Mouse (Mus musculus): ENCODE measurements at regions not wholly inside any gene's neighbourhood (a gene's known extent, or its start where the extent isn't known, plus 50 kb on each side); places are given as distances from the start of the nearest gene placed in this dataset.
A peak's percentile ranks its signal among the peaks of the same experiment; 100 is the strongest.

DNA sequence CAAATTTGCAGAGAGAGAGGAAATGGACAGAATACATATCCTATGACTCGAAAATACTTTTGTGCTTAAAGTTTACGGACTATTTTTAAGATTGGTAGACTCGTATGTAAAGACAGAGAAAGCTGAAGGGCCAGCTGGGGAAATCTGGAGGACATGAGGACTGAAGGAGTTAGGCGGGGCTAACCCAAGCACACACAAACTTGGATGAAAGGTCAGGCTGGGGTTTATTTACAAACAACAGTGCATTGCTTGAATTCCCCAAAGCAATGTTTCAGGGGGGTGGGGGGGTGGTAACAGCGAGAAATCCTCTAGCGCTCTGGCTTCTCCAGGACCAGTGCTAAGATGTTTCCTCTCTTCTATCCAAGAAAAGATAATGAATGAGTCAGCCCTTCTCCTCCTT is 68.3 kb downstream of the Ptger2 start:
- DNase-seq (ENCODE audit: low spot score), result no peak

DNA sequence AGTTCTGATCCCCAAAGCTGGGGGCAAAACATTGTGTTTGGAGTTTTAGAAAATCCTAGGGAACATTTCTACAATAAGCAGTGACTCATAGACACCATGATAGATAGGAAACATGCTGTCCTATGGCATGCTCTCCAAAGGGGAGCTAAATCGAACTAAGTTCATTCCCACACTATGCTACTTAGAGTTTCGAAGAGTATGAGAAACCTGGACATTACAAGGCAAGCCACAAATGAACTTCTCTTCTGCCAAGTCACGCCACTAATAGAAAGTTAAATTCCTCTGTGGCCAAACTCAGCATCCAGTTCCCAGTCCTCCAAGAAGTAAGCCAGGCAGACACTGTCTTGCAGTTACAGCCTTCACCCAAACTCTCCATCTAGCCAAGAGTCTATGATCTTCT is 73.7 kb downstream of the Ptger2 start:
- DNase-seq (ENCODE audit: low spot score), result no peak

GRCm38 (mm10) chr14:45064498-45064897 is 76.5 kb downstream of the Ptger2 start:
- DNase-seq (ENCODE audit: low spot score), result no peak

DNA sequence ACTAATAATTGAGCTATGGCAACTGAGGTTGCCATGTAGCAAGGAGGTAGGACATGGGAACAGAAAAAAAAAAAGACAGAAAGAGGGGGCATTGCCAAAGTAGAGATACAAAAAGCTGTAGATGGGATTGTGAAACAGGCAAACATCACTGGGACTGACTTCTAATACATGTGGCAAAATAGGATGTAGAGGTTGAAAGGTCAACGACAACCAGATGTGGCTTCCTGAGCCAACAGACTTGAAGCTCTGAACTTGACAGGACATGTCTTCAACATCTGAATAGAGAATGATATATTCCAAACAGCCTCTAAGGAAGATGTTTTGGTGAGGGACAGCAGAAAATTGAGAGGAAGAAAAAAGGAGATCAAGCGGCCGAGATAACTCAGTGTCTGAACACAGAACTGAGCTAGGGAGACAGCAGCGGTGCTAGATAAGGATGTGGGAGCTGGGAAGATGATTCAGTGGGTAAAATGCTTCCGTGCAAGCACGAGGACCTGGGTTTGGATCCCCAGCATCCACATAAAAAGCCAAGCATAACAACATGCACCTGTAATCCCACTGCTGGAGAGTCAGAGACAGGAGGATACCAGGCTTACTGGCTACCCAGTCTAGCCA is 81.7 kb downstream of the Ptger2 start:
- DNase-seq (ENCODE audit: low spot score), result peak; percentile 23

DNA sequence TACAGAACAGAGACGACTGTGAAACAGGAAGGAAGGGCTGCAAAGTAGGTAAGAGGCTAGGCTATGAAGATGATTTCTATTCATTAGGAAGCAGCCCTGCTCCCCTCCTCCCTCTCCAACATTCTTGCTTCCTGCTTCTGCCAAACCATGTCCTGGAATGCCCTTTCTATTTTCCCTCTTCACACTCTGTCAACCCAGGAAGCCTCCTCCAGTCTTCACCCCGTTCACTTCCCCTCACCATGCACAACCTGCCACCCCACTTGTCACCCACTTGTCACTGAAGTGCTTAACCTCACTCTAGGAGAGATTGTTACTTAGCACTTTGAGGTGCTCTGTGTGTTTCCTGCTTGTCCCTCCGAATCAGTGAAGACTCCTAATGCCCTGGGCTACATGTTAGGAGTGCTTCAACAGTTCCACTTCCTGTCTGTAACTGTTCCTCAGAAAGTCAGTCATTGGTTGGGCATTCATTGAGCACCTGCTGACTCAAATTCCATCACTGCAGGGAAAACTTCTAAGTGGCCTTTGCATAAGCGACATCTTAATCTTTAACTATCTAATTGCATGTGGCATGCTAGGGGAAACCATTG is 87.0 kb downstream of the Ptger2 start:
- DNase-seq (ENCODE audit: low spot score), result no peak

GRCm38 (mm10) chr14:45077216-45077615 is 89.2 kb downstream of the Ptger2 start:
- no peak for DNase-seq (ENCODE audit: low spot score)

DNA sequence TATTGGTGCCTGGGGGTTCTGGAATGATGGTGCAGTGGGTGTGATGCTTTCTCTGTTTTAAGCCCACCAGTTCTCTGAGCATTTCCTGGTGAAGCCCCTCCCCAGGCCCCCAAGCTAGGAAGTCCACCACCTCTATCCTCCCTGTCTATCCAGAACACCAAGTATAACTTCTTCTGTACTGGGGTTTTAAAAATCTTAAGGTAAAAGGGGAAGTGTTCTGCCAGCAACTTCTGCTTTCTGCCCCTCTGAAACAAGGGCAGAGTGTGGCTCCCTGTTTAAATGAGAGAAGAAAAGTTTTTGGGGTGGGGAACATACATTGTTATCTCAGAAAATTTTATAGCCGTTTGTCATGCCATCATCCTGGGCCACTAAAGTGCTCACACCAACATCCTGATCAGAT is 91.8 kb downstream of the Ptger2 start:
- no peak for DNase-seq (ENCODE audit: low spot score)

DNA sequence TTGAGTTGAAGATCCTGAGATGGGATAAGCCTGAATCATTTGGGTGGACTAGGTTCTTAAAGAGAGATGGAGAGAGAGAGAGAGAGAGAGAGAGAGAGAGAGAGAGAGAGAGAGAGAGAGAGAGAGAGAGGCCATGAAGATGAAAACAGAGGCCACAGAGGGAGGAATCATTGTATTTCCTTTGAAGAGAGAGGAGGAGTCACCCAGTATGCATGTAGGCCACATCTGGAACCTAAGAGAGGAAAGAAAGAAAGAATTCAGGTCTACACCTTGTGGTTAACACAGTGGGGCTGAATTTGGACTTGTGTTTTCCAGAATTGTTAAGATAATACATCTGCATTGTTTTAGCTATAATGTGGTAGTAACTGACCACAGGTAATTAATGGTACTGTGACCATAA is 92.2 kb downstream of the Ptger2 start:
- no peak for DNase-seq (ENCODE audit: low spot score)

DNA sequence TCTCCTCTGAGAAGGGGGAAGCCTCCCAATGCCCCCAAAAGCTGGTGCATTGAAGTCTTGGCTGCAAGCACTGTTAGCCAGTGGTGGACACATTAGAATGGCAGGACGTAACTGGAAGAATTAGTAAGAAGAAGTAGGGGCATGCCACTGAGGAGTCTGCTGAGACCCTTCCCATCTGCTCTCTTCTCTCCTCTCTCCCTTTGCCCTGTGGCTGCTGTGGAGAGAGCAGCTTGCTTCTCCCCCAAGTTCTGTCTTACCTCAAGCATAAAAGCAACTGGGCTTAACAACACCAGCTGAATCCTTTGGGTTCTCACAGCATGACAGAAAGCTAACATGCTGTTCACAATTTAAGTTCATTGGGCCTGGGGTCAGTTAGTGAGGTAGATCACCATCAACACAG is 95.1 kb downstream of the Ptger2 start:
- no peak for DNase-seq (ENCODE audit: low spot score)
